Mouse (Mus musculus) C2C12 (cell line): ENCODE results near the gene Gbx2. TPM values are rescaled to one million over a fixed set of nuclear protein-coding genes. Genes with fewer than 3 reads are reported as not detected.

Source experiments
- H3K27me3 ChIP-seq: one replicate; pipeline ENCODE4 v1.6.1; 2011; ENCODE audit not compliant: control insufficient read depth, insufficient read depth, insufficient read length
- H3K36me3 ChIP-seq: one replicate; pipeline ENCODE4 v1.6.1; 2011; ENCODE audit not compliant: control insufficient read depth, insufficient read depth
- H3K4me3 ChIP-seq: one replicate; pipeline ENCODE4 v1.5.1; 2011; ENCODE audit warnings: mild to moderate bottlenecking, control low read depth; ENCODE audit not compliant: poor library complexity, insufficient read depth, severe bottlenecking
- H3K79me2 ChIP-seq: one replicate; pipeline ENCODE4 v1.6.1; 2011; ENCODE audit not compliant: control insufficient read depth, insufficient read depth
- H3K79me3 ChIP-seq: one replicate; pipeline ENCODE4 v1.6.1; 2011; ENCODE audit warnings: low read depth, control low read depth
- H3ac ChIP-seq: one replicate; pipeline ENCODE3; 2011; ENCODE audit warnings: low read depth; ENCODE audit not compliant: control insufficient read depth, insufficient read length
- CEBPB ChIP-seq: IDR thresholded peaks from one replicate; pipeline ENCODE4 v1.6.1; 2011; ENCODE audit warnings: low read depth, mild to moderate bottlenecking, control low read depth, moderate library complexity
- CTCF ChIP-seq: IDR thresholded peaks from one replicate; pipeline ENCODE4 v1.5.1; 2011; ENCODE audit not compliant: control insufficient read depth, insufficient read depth, insufficient read length
- FOSL1 ChIP-seq: IDR thresholded peaks from one replicate; pipeline ENCODE4 v1.8.0; 2011; ENCODE audit warnings: mild to moderate bottlenecking, low read length; ENCODE audit not compliant: poor library complexity, insufficient read depth, severe bottlenecking
- MAX ChIP-seq: IDR thresholded peaks from one replicate; pipeline ENCODE4 v1.6.1; 2011; ENCODE audit warnings: mild to moderate bottlenecking, control low read depth
- MYOD1 ChIP-seq: IDR thresholded peaks from one replicate; pipeline ENCODE4 v1.6.1; 2011; ENCODE audit warnings: low read depth; ENCODE audit not compliant: control insufficient read depth, insufficient read length
- MYOG ChIP-seq: IDR thresholded peaks from one replicate; pipeline ENCODE4 v1.6.1; 2011; ENCODE audit not compliant: control insufficient read depth, insufficient read length; ENCODE audit errors: extremely low read depth
- USF1 ChIP-seq: IDR thresholded peaks from one replicate; pipeline ENCODE4 v1.6.1; 2011; ENCODE audit warnings: low read depth, mild to moderate bottlenecking, control low read depth, moderate library complexity
- polyA plus RNA-seq: library from polyadenylated mRNA; unstranded; fragments of >200 nt; fragmentation: generic; extraction: Trizol; gene quantifications from one replicate; pipeline ENCODE4 v1.2.1, GENCODE M21; 2012; ENCODE audit warnings: missing spikeins

Gene Gbx2
- polyA plus RNA-seq, 1 experiment: 0.16 TPM

DNA sequence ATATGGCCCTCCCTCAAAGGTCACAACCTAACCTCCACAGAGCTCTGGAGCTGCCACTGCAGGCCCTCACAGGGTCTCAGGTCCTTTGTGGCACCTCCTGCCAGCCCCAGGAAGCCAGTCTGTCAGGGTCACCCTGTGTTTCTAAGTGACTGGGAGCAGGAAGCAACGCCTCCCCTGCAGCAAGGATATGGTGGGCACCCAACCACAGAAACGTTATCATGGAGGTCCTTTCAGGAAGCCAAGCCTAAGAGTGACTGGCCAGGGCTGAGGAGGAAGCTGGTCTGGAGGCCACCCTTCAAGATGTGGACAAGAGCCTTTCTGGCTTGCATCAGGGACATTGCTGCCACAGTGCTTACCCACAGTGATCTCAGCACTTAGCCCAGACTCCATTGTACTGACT lies 31.9 kb downstream of the Gbx2 start:
- Histone ChIP-seq H3K36me3 (no peaks in the 10 kb centered on the region), H3ac (no peak overlapping the region), H3K4me3 (no peak overlapping the region), H3K79me2 (no peaks in the 10 kb centered on the region), H3K27me3 (no peaks in the 10 kb centered on the region), H3K79me3 (no peaks in the 10 kb centered on the region)
- TF ChIP-seq MYOG (no peak), USF1 (no peak), FOSL1 (no peak), CTCF (no peak), MAX (no peak), MYOD1 (no peak), CEBPB (no peak)

DNA sequence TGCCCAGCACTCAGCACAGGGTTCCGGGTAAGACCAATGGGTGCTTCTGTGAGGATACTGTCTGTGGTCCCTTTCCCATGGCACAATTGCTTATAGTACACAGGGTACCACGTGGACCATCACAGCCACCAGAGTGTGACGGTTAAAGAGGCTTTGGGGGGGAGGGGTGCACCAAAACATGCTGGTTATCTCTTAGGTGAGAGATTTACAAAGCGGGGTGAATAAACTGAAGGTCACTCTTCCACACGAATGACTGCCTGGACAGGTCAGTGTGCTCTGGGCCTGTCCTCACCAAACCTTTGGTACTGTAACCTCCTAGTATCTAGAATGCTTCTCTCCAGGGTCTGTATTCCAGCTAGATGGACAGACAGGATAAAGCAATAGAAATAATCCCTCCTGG lies 35.2 kb downstream of the Gbx2 start:
- H3K36me3 ChIP-seq: no peaks in the 10 kb centered on the region
- no peak overlapping the region for H3ac ChIP-seq
- H3K27me3 ChIP-seq: no peaks in the 10 kb centered on the region
- no peaks in the 10 kb centered on the region for H3K79me2 ChIP-seq
- TF ChIP-seq FOSL1: no peak
- TF ChIP-seq CTCF: no peak
- TF ChIP-seq CEBPB: no peak
- no peak for TF ChIP-seq MAX
- no peak for TF ChIP-seq MYOG
- no peak for TF ChIP-seq USF1
- no peak for TF ChIP-seq MYOD1
- H3K79me3 ChIP-seq: no peaks in the 10 kb centered on the region
- H3K4me3 ChIP-seq: no peak overlapping the region

DNA sequence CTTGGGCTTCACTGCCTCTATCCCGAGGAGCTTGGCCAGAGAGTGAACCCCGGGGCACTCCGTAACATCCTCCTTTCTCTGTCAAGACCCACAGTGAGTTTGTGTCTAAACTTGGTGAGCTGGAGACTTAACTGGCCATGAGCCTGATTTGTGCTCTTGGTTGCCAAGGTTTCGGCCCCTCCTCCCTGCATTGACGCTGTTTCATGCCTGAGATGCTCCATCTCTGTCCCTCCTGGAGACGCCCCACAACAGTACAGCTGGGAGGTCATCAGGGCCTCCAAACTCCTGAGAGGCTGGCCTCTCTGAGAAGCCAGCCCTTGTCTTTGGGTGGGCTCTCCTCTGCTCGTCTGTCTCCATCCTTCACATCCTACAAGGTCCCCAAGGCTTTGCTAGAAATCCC lies 38.7 kb downstream of the Gbx2 start:
- no peak overlapping the region for H3K4me3 ChIP-seq
- no peaks in the 10 kb centered on the region for H3K36me3 ChIP-seq
- TF ChIP-seq MAX (no peak), MYOD1 (no peak), CEBPB (no peak), CTCF (no peak), MYOG (no peak), FOSL1 (no peak), USF1 (no peak)
- no peaks in the 10 kb centered on the region for H3K79me3 ChIP-seq
- H3K27me3 ChIP-seq: no peaks in the 10 kb centered on the region
- no peak overlapping the region for H3ac ChIP-seq
- no peaks in the 10 kb centered on the region for H3K79me2 ChIP-seq

DNA sequence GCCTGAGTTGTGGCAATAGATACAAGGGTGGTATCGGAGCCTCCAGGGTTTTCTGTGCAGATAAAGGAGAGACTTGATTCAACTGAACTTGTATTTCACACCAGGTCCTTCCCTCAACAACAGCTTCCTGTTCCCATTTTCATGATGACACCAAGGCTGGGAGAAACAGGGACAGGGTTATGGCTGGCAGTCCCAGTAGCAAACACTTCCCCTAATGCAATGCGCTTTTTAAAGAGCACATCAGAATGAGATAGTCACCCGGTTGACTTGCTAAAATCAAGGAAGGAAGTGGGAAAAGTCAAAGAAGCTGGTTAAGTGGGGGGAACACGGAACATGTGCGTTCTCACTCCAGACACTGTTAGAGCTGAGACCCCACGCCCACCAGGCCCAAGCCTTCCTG lies 39.6 kb downstream of the Gbx2 start:
- Histone ChIP-seq H3K79me3 (no peaks in the 10 kb centered on the region), H3K36me3 (no peaks in the 10 kb centered on the region), H3K79me2 (no peaks in the 10 kb centered on the region), H3K27me3 (no peaks in the 10 kb centered on the region), H3ac (no peak overlapping the region), H3K4me3 (no peak overlapping the region)
- no peak for TF ChIP-seq CTCF
- no peak for TF ChIP-seq MYOG
- no peak for TF ChIP-seq MYOD1
- no peak for TF ChIP-seq CEBPB
- TF ChIP-seq FOSL1: no peak
- TF ChIP-seq USF1: no peak
- no peak for TF ChIP-seq MAX

DNA sequence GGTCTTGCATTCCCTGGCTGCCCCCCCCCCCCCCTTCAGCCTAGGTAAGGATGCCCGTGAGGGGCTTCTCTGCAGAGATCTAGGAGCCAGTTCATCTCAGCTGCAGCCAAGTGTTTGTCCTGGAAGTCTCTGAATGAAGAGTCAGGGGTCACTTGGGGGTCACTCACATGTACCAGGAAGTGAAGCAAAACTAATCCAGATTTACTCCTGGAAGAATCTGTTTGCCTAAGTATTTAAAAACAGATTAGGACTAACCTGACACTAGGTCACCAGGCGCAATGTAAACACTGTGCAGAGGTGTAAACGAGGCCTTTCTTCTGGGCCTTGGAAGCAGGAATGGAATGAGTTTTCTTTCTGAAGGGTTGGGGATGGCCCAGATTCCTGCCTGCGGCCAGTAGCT lies 45.3 kb downstream of the Gbx2 start:
- no peak for TF ChIP-seq MYOG
- TF ChIP-seq CEBPB: no peak
- no peak for TF ChIP-seq MYOD1
- no peak for TF ChIP-seq CTCF
- TF ChIP-seq MAX: no peak
- TF ChIP-seq FOSL1: no peak
- TF ChIP-seq USF1: no peak
- H3K27me3 ChIP-seq: no peaks in the 10 kb centered on the region
- no peaks in the 10 kb centered on the region for H3K36me3 ChIP-seq
- H3ac ChIP-seq: no peak overlapping the region
- no peaks in the 10 kb centered on the region for H3K79me3 ChIP-seq
- H3K79me2 ChIP-seq: no peaks in the 10 kb centered on the region
- H3K4me3 ChIP-seq: no peak overlapping the region

DNA sequence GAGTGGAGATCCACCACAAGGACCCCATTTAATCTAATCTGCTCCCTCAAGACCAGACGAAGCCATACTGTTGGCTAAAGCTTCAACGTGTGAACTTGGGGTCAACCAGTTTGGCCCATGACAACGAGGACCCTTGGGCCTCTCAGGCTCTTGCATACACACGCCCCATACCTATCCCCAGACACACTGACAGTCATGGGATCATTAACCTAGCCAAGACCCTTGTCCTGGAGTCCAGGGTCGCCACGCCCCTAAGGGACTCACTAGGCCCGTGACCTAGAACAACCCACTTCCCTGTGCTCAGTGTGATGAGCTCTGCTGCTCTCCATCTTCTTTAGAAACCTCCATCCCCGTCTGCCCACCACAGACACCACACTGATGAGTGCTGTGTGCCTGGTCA lies 46.6 kb downstream of the Gbx2 start:
- Histone ChIP-seq H3K4me3 (no peak overlapping the region), H3K79me3 (no peaks in the 10 kb centered on the region), H3K36me3 (no peaks in the 10 kb centered on the region), H3K27me3 (no peaks in the 10 kb centered on the region), H3ac (no peak overlapping the region), H3K79me2 (no peaks in the 10 kb centered on the region)
- TF ChIP-seq USF1 (no peak), FOSL1 (no peak), MYOD1 (no peak), CEBPB (no peak), CTCF (no peak), MAX (no peak), MYOG (no peak)
